Mouse (Mus musculus): ENCODE data around the gene Frmd4a. TPM values are rescaled to one million over a fixed set of nuclear protein-coding genes. Genes with fewer than 3 reads are reported as not detected.

Frmd4a gene
- 10 to 100 TPM; 57.7 to 65.1 TPM for total RNA-seq (2021)
- long read RNA-seq, experiment 1, full-length matches to known transcripts, result 10 of 42 reads
- long read RNA-seq, experiment 1, partial matches to known transcripts, result 21 of 42 reads
- long read RNA-seq, experiment 1, other reads (novel, unspliced or antisense), result 11 of 42 reads
- long read RNA-seq, experiment 2, partial matches to known transcripts, result 23 of 34 reads
- long read RNA-seq, experiment 2, other reads (novel, unspliced or antisense), result 7 of 34 reads

DNA sequence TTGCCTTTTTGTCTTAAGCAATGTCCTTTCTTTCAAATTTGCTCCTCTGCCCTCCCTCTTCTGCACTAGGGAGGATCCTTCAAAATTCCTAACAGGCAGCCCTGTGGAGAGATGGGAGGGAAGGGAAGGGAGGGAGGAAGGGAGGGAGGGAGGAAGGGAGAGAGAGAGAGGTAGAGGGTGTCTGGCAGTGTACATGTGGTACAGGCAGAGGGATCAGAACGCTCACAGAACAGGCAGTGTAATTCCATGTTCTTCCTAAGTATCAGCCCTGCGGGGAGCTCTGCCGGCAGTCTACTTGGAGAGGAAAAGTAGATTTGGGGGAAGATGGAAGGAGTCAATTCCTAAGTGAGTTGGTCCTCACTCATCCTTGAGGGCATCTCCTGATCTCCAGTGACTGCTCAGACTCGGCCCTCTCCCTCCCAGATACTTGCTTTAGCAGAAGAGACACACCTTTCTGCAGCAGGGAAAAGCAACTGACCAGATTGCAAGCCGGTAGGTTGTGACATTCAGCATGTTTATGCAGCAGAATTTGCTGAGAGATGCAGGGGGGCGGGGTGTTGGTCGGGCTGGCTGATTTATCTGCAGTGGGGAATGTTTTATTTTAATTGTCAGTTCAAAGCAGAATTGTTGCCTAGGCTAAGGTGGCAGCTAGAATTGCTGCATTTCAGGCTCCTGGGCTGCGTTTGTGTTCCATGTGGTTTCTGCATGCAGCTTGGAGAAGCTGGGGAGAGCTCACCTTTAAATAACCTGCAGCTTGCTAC, at the start of gene Frmd4a:
Frmd4a (plus strand) TSS at position 190 of the 761 bp plus-strand sequence.
- intact Hi-C loops (cut with DNase I), result loop anchor here (1.0 to 5.0 kb wide), 4 partner anchors 57 to 201 kb away; no protein-coding TSS in a partner anchor
- peak within 1 kb of the TSS; percentile 95 for H3K27ac ChIP-seq
- peak within 1 kb of the TSS; percentile 62 for H3K4me3 ChIP-seq
- no peak for TF ChIP-seq CTCF (IDR thresholded peaks at IDR 0.05)
- DNase-seq (ENCODE audit: extremely low spot score in 1 of 2, low spot score in 2 of 2), result peak; percentile 36 to 46

DNA sequence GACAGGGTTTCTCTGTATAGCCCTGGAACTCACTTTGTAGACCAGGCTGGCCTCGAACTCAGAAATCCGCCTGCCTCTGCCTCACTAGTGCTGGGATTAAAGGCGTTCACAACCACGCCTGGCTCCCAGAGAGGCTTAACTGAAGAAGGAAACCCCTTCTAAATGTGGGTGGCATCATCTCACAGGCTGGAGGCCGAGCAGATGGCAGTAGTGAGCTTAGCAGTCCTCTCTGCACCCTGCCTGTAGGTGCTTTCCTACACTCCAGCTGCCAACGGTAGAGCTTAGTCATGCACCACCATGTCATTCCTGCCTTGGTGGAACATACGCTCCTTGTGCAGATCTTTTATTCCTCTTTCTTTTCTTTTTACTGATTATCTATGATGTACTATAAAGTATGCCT, 28.6 kb upstream of the Frmd4a start:
- intact Hi-C loops (cut with DNase I), result no loop called here
- H3K27ac ChIP-seq, result no peak overlapping the region
- peak in 1 of 2 experiments; percentile 22 for DNase-seq (ENCODE audit: extremely low spot score in 1 of 2, low spot score in 2 of 2)
- H3K4me3 ChIP-seq, result no peak overlapping the region
- no peak; the same call in 1 of the 2 replicates for TF ChIP-seq CTCF (IDR thresholded peaks at IDR 0.05)

DNA sequence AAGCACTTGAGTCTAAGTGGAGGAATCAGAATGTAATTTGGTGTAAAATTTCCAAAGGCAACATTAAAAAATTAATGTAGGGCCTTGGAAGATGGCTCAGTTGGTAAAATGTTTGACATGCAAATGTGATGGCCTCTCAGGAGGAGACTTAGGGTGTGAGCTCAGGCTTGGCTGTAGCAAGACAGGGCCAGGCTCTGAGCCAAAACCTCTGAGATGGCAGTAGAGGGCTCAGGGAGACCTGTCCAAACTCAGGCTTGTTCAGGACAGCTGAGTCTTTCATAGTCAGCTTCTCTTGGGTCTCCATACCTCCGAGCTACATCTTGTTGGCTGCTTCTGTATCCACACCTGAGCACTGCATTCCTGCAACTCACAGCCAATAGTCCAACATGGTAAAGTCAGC, 27.1 kb upstream of the Frmd4a start:
- intact Hi-C loops (cut with DNase I), result no loop called here
- Histone ChIP-seq H3K27ac (no peak overlapping the region), H3K4me3 (no peak overlapping the region)
- DNase-seq (ENCODE audit: extremely low spot score in 1 of 2, low spot score in 2 of 2), result no peak
- TF ChIP-seq CTCF (IDR thresholded peaks at IDR 0.05), result no peak

DNA sequence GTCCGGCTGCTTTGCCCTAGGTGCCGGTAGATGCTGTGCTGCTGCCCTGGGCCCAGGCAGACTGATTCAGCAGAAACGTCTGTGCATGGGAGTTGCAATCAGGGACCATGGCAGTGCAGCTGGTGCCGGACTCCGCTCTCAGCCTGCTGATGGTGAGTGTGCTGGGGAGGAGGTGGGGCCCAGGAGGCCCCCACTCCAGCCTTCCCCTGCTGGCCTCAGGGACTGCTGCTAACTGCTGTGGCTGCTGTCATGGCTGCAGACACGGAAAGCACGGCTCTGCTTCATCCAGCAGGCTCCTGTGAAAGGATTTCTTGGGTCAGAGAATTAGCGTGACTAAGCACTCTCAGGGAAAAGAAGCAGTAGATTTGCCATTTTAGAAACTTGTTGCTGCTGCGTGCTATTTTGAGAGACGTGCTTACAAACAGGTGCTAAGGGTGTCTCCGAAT, 937 bp downstream of the Frmd4a start:
- H3K27ac ChIP-seq, result peak overlapping the region; percentile 95
- peak overlapping the region; percentile 62 for H3K4me3 ChIP-seq
- peak; percentile 48 to 49 for DNase-seq (ENCODE audit: extremely low spot score in 1 of 2, low spot score in 2 of 2)
- no peak; the same call in 1 of the 2 replicates for TF ChIP-seq CTCF (IDR thresholded peaks at IDR 0.05)
- intact Hi-C loops (cut with DNase I), result loop anchor here (1.0 to 5.0 kb wide), 3 partner anchors 84 to 202 kb away; no protein-coding TSS in a partner anchor

DNA sequence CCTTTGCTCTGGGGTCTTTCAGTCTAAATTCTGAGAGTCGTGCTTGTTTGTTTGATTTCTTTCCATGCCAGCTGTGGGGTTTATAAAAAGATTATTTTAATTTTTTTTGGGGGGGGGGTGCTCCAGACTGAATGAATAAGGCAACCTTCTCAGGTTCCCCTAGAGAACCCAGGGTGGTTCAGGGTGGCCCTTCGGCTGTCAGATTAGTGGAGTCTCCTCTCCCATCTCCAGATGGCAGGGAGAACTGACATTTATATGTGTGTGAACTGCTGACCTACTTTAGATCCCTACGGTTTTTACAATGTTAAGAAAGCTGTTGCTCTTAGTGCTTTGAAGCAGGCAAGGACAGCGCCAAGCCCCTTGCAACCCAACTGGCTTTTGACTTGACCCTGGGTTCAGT, 1.4 kb downstream of the Frmd4a start:
- intact Hi-C loops (cut with DNase I), result loop anchor here (1.0 to 5.0 kb wide), 3 partner anchors 83 to 202 kb away; no protein-coding TSS in a partner anchor
- peak overlapping the region; percentile 62 for H3K4me3 ChIP-seq
- peak overlapping the region; percentile 95 for H3K27ac ChIP-seq
- no peak for DNase-seq (ENCODE audit: extremely low spot score in 1 of 2, low spot score in 2 of 2)
- no peak for TF ChIP-seq CTCF (IDR thresholded peaks at IDR 0.05)

DNA sequence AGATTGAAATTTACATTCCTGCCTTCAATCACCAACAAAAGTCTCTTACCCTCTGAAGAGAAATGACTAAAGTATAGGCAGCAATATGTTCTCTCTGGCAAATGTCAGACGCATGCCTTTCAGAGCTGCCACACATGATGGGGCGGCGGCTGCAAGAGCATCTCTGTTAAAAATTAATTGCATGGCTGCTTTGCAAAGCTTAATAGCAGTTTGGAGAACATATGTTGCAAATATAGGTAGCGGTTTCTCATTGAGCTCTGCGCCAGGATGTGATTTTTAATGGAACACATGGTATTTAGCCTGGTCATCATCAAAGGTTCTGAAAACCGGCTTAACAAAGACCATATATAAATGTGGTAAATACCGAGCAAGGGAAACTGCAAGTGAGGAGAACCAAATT, 7.4 kb downstream of the Frmd4a start:
- H3K27ac ChIP-seq, result no peak overlapping the region
- no peak overlapping the region for H3K4me3 ChIP-seq
- no peak for DNase-seq (ENCODE audit: extremely low spot score in 1 of 2, low spot score in 2 of 2)
- intact Hi-C loops (cut with DNase I), result no loop called here
- no peak for TF ChIP-seq CTCF (IDR thresholded peaks at IDR 0.05)

DNA sequence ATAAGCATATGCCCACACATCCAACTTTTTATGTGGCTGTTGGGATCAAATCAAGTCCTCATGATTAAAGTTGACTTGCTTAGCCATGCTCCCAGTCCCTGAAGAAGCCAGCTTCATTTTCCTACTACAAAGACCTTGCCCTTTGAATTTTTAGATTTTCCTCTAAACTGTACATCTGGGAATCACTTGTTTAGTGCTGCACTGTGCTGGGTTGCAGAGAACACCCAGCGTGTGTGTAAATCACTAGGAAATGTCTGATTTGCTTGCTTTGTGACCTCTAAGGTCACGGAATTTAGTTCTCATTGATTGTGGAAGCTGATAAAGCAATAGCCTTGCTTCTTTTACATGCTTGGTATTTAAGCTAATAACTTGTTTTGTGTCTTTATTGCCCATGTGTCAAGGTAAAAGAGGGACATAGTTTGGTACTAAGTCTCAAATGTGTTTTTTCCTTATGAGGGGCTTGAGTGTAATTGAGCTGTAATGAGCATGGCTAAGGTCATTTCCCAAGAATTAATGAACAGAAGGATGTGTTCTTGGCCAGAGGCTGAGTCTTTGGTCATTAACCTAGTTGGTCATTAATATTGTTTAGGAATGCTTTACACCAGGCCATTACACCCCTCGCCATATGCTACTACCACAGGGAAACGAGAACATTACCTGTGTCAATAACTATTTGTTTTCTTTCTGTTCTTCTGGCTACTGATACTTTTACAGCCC, 11.7 kb downstream of the Frmd4a start:
- no peak for TF ChIP-seq CTCF (IDR thresholded peaks at IDR 0.05)

DNA sequence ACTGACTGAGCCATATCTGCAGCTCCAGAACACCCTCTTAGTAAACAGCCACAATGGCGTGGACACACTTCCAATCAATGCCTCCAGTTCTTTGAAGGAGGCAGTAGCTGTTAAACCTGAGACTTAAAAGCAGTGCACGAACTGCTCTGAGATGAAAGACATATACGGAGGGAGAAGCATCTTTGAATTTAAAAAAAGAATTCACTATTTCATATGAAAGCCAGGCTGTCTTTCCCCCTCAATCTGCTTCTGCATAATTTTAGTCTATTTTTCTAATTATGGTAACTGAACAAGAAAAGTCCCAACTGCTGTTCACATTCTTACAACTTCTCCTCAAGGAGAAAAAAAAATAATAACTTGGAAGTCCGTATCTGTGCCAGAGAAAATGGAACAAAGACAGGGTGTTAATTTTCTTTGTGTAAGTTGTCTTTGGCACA, 18.7 kb downstream of the Frmd4a start:
- no peak for TF ChIP-seq CTCF (IDR thresholded peaks at IDR 0.05)
- intact Hi-C loops (cut with DNase I), result loop anchor here (2.0 to 10.0 kb wide), 3 partner anchors 25 to 459 kb away; no protein-coding TSS in a partner anchor
- no peak for DNase-seq (ENCODE audit: extremely low spot score in 1 of 2, low spot score in 2 of 2)

More for the DNA sequence above, 11.7 kb downstream of the Frmd4a start:
- intact Hi-C loops (cut with DNase I), result no loop called here
- Histone ChIP-seq H3K4me3 (no peak overlapping the region), H3K27ac (no peak overlapping the region)
- no peak for DNase-seq (ENCODE audit: extremely low spot score in 1 of 2, low spot score in 2 of 2)

DNA sequence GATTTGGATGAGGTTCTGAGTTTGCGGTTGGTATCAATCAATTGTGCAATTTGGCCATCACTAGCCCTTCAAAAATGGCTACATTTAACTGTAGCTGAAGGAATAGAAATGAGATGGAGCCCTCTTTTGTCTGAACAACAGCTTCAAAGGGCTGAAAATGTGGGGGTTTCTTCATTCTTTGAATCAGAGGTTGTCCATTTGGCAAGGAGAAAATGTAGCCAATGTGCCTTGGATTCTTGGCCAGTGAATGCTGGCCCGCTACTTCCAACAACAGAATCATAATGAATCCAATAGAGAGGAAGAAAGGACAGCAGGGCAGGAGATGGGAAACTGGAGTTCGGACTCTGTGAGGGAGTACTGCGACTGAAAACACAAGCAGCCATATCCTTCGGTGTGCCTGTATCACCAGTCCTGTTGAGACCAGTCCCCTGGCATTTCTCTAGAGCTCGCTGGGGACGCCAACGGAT, 19.2 kb downstream of the Frmd4a start:
- H3K27ac ChIP-seq, result peak overlapping the region; percentile 45; the same call in 1 of the 2 replicates
- TF ChIP-seq CTCF (IDR thresholded peaks at IDR 0.05), result no peak
- DNase-seq (ENCODE audit: extremely low spot score in 1 of 2, low spot score in 2 of 2), result peak in 1 of 2 experiments; percentile 28

More for the DNA sequence above, 18.7 kb downstream of the Frmd4a start:
- Histone ChIP-seq H3K4me3 (no peak overlapping the region), H3K27ac (peak overlapping the region; percentile 73)

DNA sequence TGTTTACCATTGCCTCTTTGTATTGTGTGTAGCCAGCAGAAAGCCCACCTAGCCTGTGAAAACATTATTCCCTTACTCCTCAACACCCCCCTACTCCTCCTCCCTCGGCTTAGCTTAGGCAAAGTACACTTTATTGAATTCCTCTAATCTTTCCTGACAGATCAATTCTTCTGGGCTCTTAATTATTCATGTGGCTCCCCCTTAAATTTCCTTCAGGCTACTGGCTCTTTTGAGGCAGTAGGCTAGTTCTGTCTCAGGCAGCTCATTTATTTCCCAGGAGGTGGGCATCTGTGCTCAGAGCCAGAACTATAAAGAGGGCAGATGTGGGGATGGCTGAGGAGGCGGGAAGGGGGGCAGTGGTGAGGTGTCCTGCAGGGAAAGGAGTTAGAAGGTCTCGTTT, 24.5 kb downstream of the Frmd4a start:
- H3K27ac ChIP-seq, result no peak overlapping the region
- TF ChIP-seq CTCF (IDR thresholded peaks at IDR 0.05), result no peak
- no peak for DNase-seq (ENCODE audit: extremely low spot score in 1 of 2, low spot score in 2 of 2)
- no peak overlapping the region for H3K4me3 ChIP-seq
- intact Hi-C loops (cut with DNase I), result no loop called here

More for the DNA sequence above, 19.2 kb downstream of the Frmd4a start:
- intact Hi-C loops (cut with DNase I), result loop anchor here (2.0 to 10.0 kb wide), 3 partner anchors 24 to 458 kb away; no protein-coding TSS in a partner anchor
- H3K4me3 ChIP-seq, result no peak overlapping the region

DNA sequence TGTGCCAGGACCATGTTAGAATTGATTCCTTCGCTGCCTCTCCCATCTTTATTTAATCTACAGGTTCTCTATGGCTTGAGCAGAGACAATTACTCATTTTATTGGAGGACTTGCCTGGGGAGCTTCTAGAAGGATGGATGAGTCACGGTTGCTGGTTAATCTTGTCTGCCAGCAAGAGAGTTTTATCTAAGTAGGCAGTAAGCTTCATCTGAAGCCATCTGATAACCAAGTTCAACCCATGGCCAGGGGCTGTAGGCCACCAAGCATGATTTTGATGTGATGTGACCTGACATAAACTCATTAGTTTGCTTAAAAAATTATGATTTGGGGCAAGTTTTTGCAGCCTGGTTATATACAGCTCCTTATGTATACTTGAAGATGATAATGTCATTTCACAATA, 38.0 kb downstream of the Frmd4a start:
- Histone ChIP-seq H3K4me3 (no peak overlapping the region), H3K27ac (no peak overlapping the region)
- intact Hi-C loops (cut with DNase I), result no loop called here
- DNase-seq (ENCODE audit: extremely low spot score in 1 of 2, low spot score in 2 of 2), result no peak
- TF ChIP-seq CTCF (IDR thresholded peaks at IDR 0.05), result no peak

Data from left cerebral cortex, adult 2 months (tissue).